Mouse (Mus musculus) bone marrow macrophage, adult 2 months (primary cell): ENCODE results near the gene Sele.

Source experiments
- CTCF ChIP-seq: IDR thresholded peaks from 2 replicates; pipeline ENCODE4 v1.5.1; 2012; ENCODE audit warnings: low read depth, mild to moderate bottlenecking, low read length, moderate library complexity
- POLR2A ChIP-seq: IDR thresholded peaks from 2 replicates; pipeline ENCODE4 v1.6.1; 2012; ENCODE audit warnings: mild to moderate bottlenecking, low read depth, low read length, borderline replicate concordance

- TF ChIP-seq POLR2A (no peak), CTCF (no peak)
Observed at GRCm38 (mm10) chr1:164097911-164098310, 49.9 kb downstream of the Sele start.
